Mouse (Mus musculus) liver, adult 2 months (tissue): Measurements from ENCODE around the gene Nr2f2.

ENCODE experiments used
- CTCF ChIP-seq: fragments of 200-500 bp; IDR thresholded peaks from 2 replicates; pipeline ENCODE4 v1.5.1; 2011; ENCODE audit warnings: low read depth, low read length, control low read depth
- POLR2A ChIP-seq: fragments of 200-500 bp; IDR thresholded peaks from 2 replicates; pipeline ENCODE4 v1.6.1; 2011; ENCODE audit warnings: low read length, control low read depth; ENCODE audit not compliant: insufficient read depth; ENCODE audit errors: extremely low read depth

GRCm38 (mm10) chr7:70357516-70358019 is 9.0 kb downstream of the Nr2f2 start:
- no peak for TF ChIP-seq POLR2A
- TF ChIP-seq CTCF: no peak
